Comparison of ENCODE assay signal across 9 mouse cellular contexts in genomic region chr1:34007379-34007778, GRCm38 (mm10).
DNase-seq lines count a peak whose midpoint lies in the region; ATAC-seq and TF ChIP-seq lines count a peak whose summit lies in the region.
"Had no signal": no experiment of that assay in that cellular context is flagged by ENCODE, and none has a peak within 500 bp of the region (broad histone marks: within the 10 kb centered on the region; RNA-seq: fewer than 3 reads in every experiment).

No protein-coding gene starts in this region.

- no peak for TF ChIP-seq CTCF in lung, adult 2 months (IDR thresholded peaks at IDR 0.05; ENCODE audit: insufficient read depth, low read length)

- H3K27me3 ChIP-seq in forebrain, embryonic 15.5 days: no peaks in the 10 kb centered on the region
- H3K27me3 ChIP-seq: CH12.LX had no signal

- H3K4me2 ChIP-seq in forebrain, embryonic 15.5 days (replicated peaks): peak overlapping the region; percentile 79

- H3K36me3 ChIP-seq in ES-E14 (ENCODE audit: control insufficient read depth, insufficient read depth, low read length, poor library complexity, severe bottlenecking): no peaks in the 10 kb centered on the region
- H3K36me3 ChIP-seq in forebrain, embryonic 15.5 days: no peaks in the 10 kb centered on the region

- DNase-seq in embryo, embryonic 9.5 days (ENCODE audit: extremely low spot score): peak; percentile 17
- no peak for DNase-seq in embryo, embryonic 11 days
- peak; percentile 40 for DNase-seq in ES-E14 (ENCODE audit: low read depth, low spot score)
- DNase-seq in lung, adult 2 months: peak; percentile 12
- no peak for DNase-seq in testis, postnatal 14 days (ENCODE audit: low spot score)
- DNase-seq in left cerebral cortex, adult 8-10 months (ENCODE audit: low spot score in 2 of 2): no peak
- DNase-seq in right cerebral cortex, adult 2 months (ENCODE audit: low spot score in 2 of 2): no peak

- H3K4me1 ChIP-seq in ES-E14 (ENCODE audit: control insufficient read depth in 2 of 2, insufficient read depth in 2 of 2, low read length in 2 of 2, poor library complexity in 1 of 2): peaks cover 10 to 14% of the 10 kb centered on the region in 2 experiments
- H3K4me1 ChIP-seq in forebrain, embryonic 15.5 days: peaks cover 47% of the 10 kb centered on the region
- peaks cover 7% of the 10 kb centered on the region; the same call in 1 of the 2 replicates for H3K4me1 ChIP-seq in lung, adult 2 months (ENCODE audit: control insufficient read depth, insufficient read depth, low read length)

- H3K9ac ChIP-seq in ES-E14 (ENCODE audit: insufficient read depth, low read depth, low read length, poor library complexity, severe bottlenecking): peak overlapping the region; percentile 11; the same call in 1 of the 2 replicates
- H3K9ac ChIP-seq in forebrain, embryonic 15.5 days (replicated peaks): peak overlapping the region; percentile 68; the same call in 1 of the 2 replicates

- no peak for TF ChIP-seq POLR2A in lung, adult 2 months (IDR thresholded peaks at IDR 0.05; ENCODE audit: borderline replicate concordance, extremely low read depth, low read depth, low read length)

- ATAC-seq in forebrain, embryonic 15.5 days (replicated peaks): no peak

- 19% methylated on average over 4 of the region's 4 CpGs for WGBS in forebrain, embryonic 15.5 days
- 72% methylated on average over 4 of the region's 4 CpGs for WGBS in lung, adult 2 months

- in situ Hi-C loops in ES-E14 (cut with MboI; ENCODE audit: low sequenced_read_pairs in 2 of 2, unreplicated experiment in 2 of 2): no loop called here

- no peaks in the 10 kb centered on the region for H3K9me3 ChIP-seq in ES-E14 (ENCODE audit: control insufficient read depth, insufficient read depth, low read depth, low read length)
- no peaks in the 10 kb centered on the region for H3K9me3 ChIP-seq in forebrain, embryonic 15.5 days

- peak overlapping the region; percentile 65 for H3K27ac ChIP-seq in ES-E14 (ENCODE audit: insufficient read depth, low read depth, low read length, poor library complexity, severe bottlenecking)
- H3K27ac ChIP-seq in forebrain, embryonic 15.5 days (replicated peaks): no peak overlapping the region

- H3K4me3 ChIP-seq in ES-E14 (ENCODE audit: insufficient read depth in 1 of 2, low read depth in 1 of 2, low read length in 2 of 2, poor library complexity in 1 of 2, severe bottlenecking in 1 of 2): peak overlapping the region; percentile 66 to 73
- H3K4me3 ChIP-seq in forebrain, embryonic 15.5 days: peak overlapping the region; percentile 69
- H3K4me3 ChIP-seq in lung, adult 2 months (replicated peaks; ENCODE audit: extremely low read depth, low read depth, low read length): no peak overlapping the region

TF ChIP-seq in ES-E14, 5 proteins besides CTCF, POLR2A, EP300 and RAD21:
- TF ChIP-seq MAFK (IDR thresholded peaks at IDR 0.05; ENCODE audit: insufficient read depth, low read depth, low read length) (no peak), CHD2 (IDR thresholded peaks at IDR 0.05; ENCODE audit: low read depth, low read length) (no peak), ZC3H11A (IDR thresholded peaks at IDR 0.05; ENCODE audit: borderline replicate concordance, low read depth, low read length) (no peak), ZNF384 (IDR thresholded peaks at IDR 0.05; ENCODE audit: low read depth, low read length) (no peak), HCFC1 (IDR thresholded peaks at IDR 0.05; ENCODE audit: borderline replicate concordance, insufficient read depth, low read length) (no peak)
TF ChIP-seq in ES-E14: peak in this region for 0.

Comparison
In these comparisons a context has a peak if more than half of its experiments do, and no peak if none do; other contexts are left out.
1. DNase-seq: peak in embryo, embryonic 9.5 days (single experiment), ES-E14 (single experiment) and lung, adult 2 months (single experiment); none in embryo, embryonic 11 days (single experiment), testis, postnatal 14 days (single experiment), left cerebral cortex, adult 8-10 months (0 of 2) and right cerebral cortex, adult 2 months (0 of 2).